Mouse (Mus musculus): ENCODE results near the gene Kbtbd4. TPM values are rescaled to one million over a fixed set of nuclear protein-coding genes. Genes with fewer than 3 reads are reported as not detected.

The Kbtbd4 gene
- polyA plus RNA-seq, 1 experiment from 2014 or later = 34.7 TPM

Other genes starting within 250 kb of the Kbtbd4 start
- 28.4 and 32.7 TPM in 2 replicates for gene Nup160, start 227.5 kb upstream of the Kbtbd4 start, polyA plus RNA-seq (2015; fragmentation: Nextera tagmentation; extraction: Ambion mirVana)
- gene Fnbp4, start 159.4 kb upstream of the Kbtbd4 start, polyA plus RNA-seq (2015; fragmentation: Nextera tagmentation; extraction: Ambion mirVana) = 84.5 and 85.0 TPM in 2 replicates
- 0.77 and 1.2 TPM in 2 replicates for gene Agbl2, start 122.0 kb upstream of the Kbtbd4 start, polyA plus RNA-seq (2015; fragmentation: Nextera tagmentation; extraction: Ambion mirVana)
- 183 and 187 TPM in 2 replicates for gene Mtch2, start 57.6 kb upstream of the Kbtbd4 start, polyA plus RNA-seq (2015; fragmentation: Nextera tagmentation; extraction: Ambion mirVana)
- 18.9 and 25.6 TPM in 2 replicates for gene C1qtnf4, start 18.9 kb upstream of the Kbtbd4 start, polyA plus RNA-seq (2015; fragmentation: Nextera tagmentation; extraction: Ambion mirVana)
- gene Ndufs3, start 87 bp downstream of the Kbtbd4 start, polyA plus RNA-seq (2015; fragmentation: Nextera tagmentation; extraction: Ambion mirVana) = 199 and 219 TPM in 2 replicates
- gene Celf1, start 35.6 kb downstream of the Kbtbd4 start, polyA plus RNA-seq (2015; fragmentation: Nextera tagmentation; extraction: Ambion mirVana) = 56.9 and 61.2 TPM in 2 replicates
- gene Rapsn, start 130.9 kb downstream of the Kbtbd4 start, polyA plus RNA-seq (2015; fragmentation: Nextera tagmentation; extraction: Ambion mirVana) = 16.2 and 30.5 TPM in 2 replicates
- gene Psmc3, start 149.3 kb downstream of the Kbtbd4 start, polyA plus RNA-seq (2015; fragmentation: Nextera tagmentation; extraction: Ambion mirVana) = 248 and 294 TPM in 2 replicates
- gene Slc39a13, start 165.7 kb downstream of the Kbtbd4 start, polyA plus RNA-seq (2015; fragmentation: Nextera tagmentation; extraction: Ambion mirVana) = 88.8 and 89.4 TPM in 2 replicates
- gene Spi1, start 177.7 kb downstream of the Kbtbd4 start, polyA plus RNA-seq (2015; fragmentation: Nextera tagmentation; extraction: Ambion mirVana) = 9.4 and 12.6 TPM in 2 replicates
- 0.09 and 0.34 TPM in 2 replicates for gene Mybpc3, start 213.4 kb downstream of the Kbtbd4 start, polyA plus RNA-seq (2015; fragmentation: Nextera tagmentation; extraction: Ambion mirVana)